Mouse (Mus musculus): ENCODE measurements around the gene Trafd1. TPM values are rescaled to one million over a fixed set of nuclear protein-coding genes. Genes with fewer than 3 reads are reported as not detected.

Gene Trafd1
- polyA plus RNA-seq, 1 experiment from 2014 or later, result 93.6 TPM

DNA sequence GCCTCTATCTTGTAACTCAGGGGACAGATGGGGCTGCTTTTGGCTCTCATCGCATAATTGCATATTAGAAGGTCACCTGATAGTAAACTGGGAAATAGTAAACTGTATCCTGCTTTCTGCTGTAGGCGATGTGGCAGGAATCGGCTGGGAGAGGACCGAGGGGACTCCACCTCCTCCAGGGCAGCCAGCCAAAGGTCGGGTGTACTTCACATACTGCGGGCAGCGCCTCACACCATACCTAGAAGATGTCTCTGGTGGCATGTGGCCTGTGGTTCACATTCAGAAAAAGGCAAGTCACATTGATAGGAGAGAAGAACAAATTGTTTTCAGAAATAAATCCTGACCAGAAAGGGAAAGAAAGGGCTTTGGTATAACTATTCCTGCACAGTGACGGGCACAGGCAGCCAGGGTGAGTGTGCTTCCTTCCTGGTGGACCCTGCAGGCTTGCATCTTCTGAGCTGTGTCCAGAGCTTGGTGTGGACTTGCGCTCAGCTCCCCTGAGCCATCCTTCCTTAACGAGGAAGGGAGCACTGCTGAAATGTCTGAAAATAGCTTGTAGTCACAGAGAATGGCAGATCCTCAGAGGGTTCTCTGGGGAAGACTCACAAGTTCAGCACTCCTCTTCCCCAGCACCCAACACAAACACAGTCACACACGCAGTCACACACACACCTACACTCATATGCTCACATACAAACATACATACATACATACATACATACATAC is 55.9 kb downstream of the Trafd1 start:
- H3K4me1 ChIP-seq, result no peaks in the 10 kb centered on the region
- H3K36me3 ChIP-seq, result peaks cover 82% of the 10 kb centered on the region
- no peaks in the 10 kb centered on the region for H3K27me3 ChIP-seq
- peak overlapping the region; percentile 40 for H3K27ac ChIP-seq (replicated peaks)
- WGBS, result 79% methylated on average over 11 of the region's 11 CpGs
- H3K4me2 ChIP-seq (replicated peaks), result peak overlapping the region; percentile 34
- peak overlapping the region; percentile 32 for H3K4me3 ChIP-seq (replicated peaks)
- no peak overlapping the region for H3K9ac ChIP-seq
- no peak for ATAC-seq (ENCODE audit: insufficient number of reproducible peaks, low FRiP score, low TSS enrichment, low read depth)
- no peaks in the 10 kb centered on the region for H3K9me3 ChIP-seq (replicated peaks)

DNA sequence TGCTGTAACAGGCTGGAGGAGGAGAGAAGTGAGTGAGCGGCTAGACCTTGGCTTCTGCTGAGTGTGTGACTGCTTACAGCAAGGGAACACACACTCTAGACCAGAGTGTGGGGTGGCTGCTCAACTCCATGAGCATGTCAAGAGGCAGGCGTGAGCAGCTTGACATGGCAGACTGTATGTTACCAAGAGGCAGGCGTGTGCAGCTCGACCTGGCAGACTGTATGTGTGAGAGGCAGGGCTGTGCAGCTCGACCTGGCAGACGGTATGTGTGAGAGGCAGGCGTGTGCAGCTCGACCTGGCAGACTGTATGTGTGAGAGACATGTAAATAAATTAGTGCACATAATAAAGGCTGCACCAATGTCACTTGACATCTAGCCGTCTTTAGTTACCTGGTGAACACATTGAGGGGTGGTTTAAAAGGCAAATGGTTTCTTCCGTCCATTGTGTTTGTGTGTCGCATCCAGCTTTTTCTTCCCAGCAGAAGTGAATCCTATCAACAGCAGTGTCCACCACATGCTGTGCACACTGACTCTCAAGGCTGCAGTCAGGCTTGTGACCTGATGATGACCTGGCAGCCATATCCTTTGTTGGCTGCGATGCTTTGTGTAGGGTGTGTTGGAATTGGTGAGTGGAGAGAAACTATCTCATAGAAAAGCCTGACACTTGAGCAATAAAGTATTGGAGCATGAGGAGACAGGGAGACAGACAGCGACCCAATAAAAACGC is 59.2 kb downstream of the Trafd1 start:
- H3K36me3 ChIP-seq, result peaks cover 82% of the 10 kb centered on the region
- WGBS, result 94% methylated on average over 14 of the region's 14 CpGs

More for the DNA sequence above, 59.2 kb downstream of the Trafd1 start:
- no peak overlapping the region for H3K9ac ChIP-seq
- H3K4me2 ChIP-seq (replicated peaks), result no peak overlapping the region
- no peaks in the 10 kb centered on the region for H3K9me3 ChIP-seq (replicated peaks)
- no peak overlapping the region for H3K4me3 ChIP-seq (replicated peaks)
- no peaks in the 10 kb centered on the region for H3K27me3 ChIP-seq
- ATAC-seq (ENCODE audit: insufficient number of reproducible peaks, low FRiP score, low TSS enrichment, low read depth), result no peak
- no peak overlapping the region for H3K27ac ChIP-seq (replicated peaks)
- H3K4me1 ChIP-seq, result no peaks in the 10 kb centered on the region

Other genes with a start within 250 kb of the Trafd1 start
- gene Ptpn11, start 194.2 kb downstream of the Trafd1 start, polyA plus RNA-seq (2015; fragmentation: Nextera tagmentation; extraction: Ambion mirVana), result 21.1 and 24.3 TPM in 2 replicates
- 610 and 617 TPM in 2 replicates for gene Rpl6, start 181.2 kb downstream of the Trafd1 start, polyA plus RNA-seq (2015; fragmentation: Nextera tagmentation; extraction: Ambion mirVana)
- gene Hectd4, start 165.4 kb downstream of the Trafd1 start, polyA plus RNA-seq (2015; fragmentation: Nextera tagmentation; extraction: Ambion mirVana), result 5.5 and 5.7 TPM in 2 replicates
- gene Naa25, start 12.3 kb upstream of the Trafd1 start, polyA plus RNA-seq (2015; fragmentation: Nextera tagmentation; extraction: Ambion mirVana), result 39.4 and 40.6 TPM in 2 replicates
- 2.3 and 2.9 TPM in 2 replicates for gene Tmem116, start 66.3 kb upstream of the Trafd1 start, polyA plus RNA-seq (2015; fragmentation: Nextera tagmentation; extraction: Ambion mirVana)
- 175 and 195 TPM in 2 replicates for gene Erp29, start 66.9 kb upstream of the Trafd1 start, polyA plus RNA-seq (2015; fragmentation: Nextera tagmentation; extraction: Ambion mirVana)
- not detected in 2 replicates for gene Adam1b, start 117.8 kb upstream of the Trafd1 start, polyA plus RNA-seq (2015; fragmentation: Nextera tagmentation; extraction: Ambion mirVana)
- 1.4 and 1.9 TPM in 2 replicates for gene Adam1a, start 159.8 kb upstream of the Trafd1 start, polyA plus RNA-seq (2015; fragmentation: Nextera tagmentation; extraction: Ambion mirVana)
- gene Gm42878, start 159.8 kb upstream of the Trafd1 start, polyA plus RNA-seq (2015; fragmentation: Nextera tagmentation; extraction: Ambion mirVana), result 0.58 TPM in 1 of 2 replicates, not detected in the other
- gene Mapkapk5, start 160.3 kb upstream of the Trafd1 start, polyA plus RNA-seq (2015; fragmentation: Nextera tagmentation; extraction: Ambion mirVana), result 49.3 and 52.0 TPM in 2 replicates
- 212 and 219 TPM in 2 replicates for gene Aldh2, start 208.2 kb upstream of the Trafd1 start, polyA plus RNA-seq (2015; fragmentation: Nextera tagmentation; extraction: Ambion mirVana)
- 2.0 and 2.4 TPM in 2 replicates for gene Acad12, start 233.3 kb upstream of the Trafd1 start, polyA plus RNA-seq (2015; fragmentation: Nextera tagmentation; extraction: Ambion mirVana)